Mouse (Mus musculus) limb, embryonic 14.5 days (tissue): ENCODE measurements around the gene Lamb3. TPM values are rescaled to one million over a fixed set of nuclear protein-coding genes. Genes with fewer than 3 reads are reported as not detected.

ENCODE experiments used
- ATAC-seq: fragments of 200-750 bp; cut with Nextera tagmentation; 2 replicates; pipeline ENCODE4 v1.8.0; 2017; ENCODE audit warnings: low read depth, moderate number of reproducible peaks, moderate TSS enrichment; ENCODE audit not compliant: low FRiP score
- DNase-seq: peaks from one replicate; pipeline ENCODE4 v3.0.0-alpha.2; 2015; ENCODE audit warnings: low spot score
- H3K27ac ChIP-seq: fragments of 300-500 bp; sonication (generic); replicated peaks from 2 replicates; pipeline ENCODE4 v1.5.1; 2014; ENCODE audit warnings: low read depth, mild to moderate bottlenecking, low read length, moderate library complexity, mixed read lengths
- H3K27me3 ChIP-seq: fragments of 300-500 bp; sonication (generic); 2 replicates; pipeline ENCODE4 v1.6.1; 2014; ENCODE audit warnings: low read length, mixed read lengths; ENCODE audit not compliant: control insufficient read depth, insufficient read depth
- H3K36me3 ChIP-seq: fragments of 300-500 bp; sonication (generic); 2 replicates; pipeline ENCODE4 v1.6.1; 2014; ENCODE audit warnings: mild to moderate bottlenecking, low read length, moderate library complexity, mixed read lengths; ENCODE audit not compliant: control insufficient read depth, insufficient read depth
- H3K4me1 ChIP-seq: fragments of 300-500 bp; sonication (generic); 2 replicates; pipeline ENCODE4 v1.6.1; 2014; ENCODE audit warnings: antibody characterized with exemption, low read length, mixed read lengths; ENCODE audit not compliant: control insufficient read depth, insufficient read depth
- H3K4me2 ChIP-seq: fragments of 300-500 bp; sonication (generic); replicated peaks from 2 replicates; pipeline ENCODE4 v1.6.1; 2014; ENCODE audit warnings: low read depth, mild to moderate bottlenecking, low read length, moderate library complexity; ENCODE audit not compliant: severe bottlenecking
- H3K4me3 ChIP-seq: fragments of 300-500 bp; sonication (generic); replicated peaks from 2 replicates; pipeline ENCODE4 v1.5.1; 2014; ENCODE audit warnings: low read length
- H3K9ac ChIP-seq: fragments of 300-500 bp; sonication (generic); 2 replicates; pipeline ENCODE4 v1.6.1; 2014; ENCODE audit warnings: mild to moderate bottlenecking, low read depth, low read length, moderate library complexity; ENCODE audit not compliant: severe bottlenecking
- H3K9me3 ChIP-seq: fragments of 300-500 bp; sonication (generic); 2 replicates; pipeline ENCODE4 v1.6.1; 2016; ENCODE audit warnings: low read length; ENCODE audit not compliant: control insufficient read depth
- POLR2A ChIP-seq: fragments of 200-500 bp; IDR thresholded peaks from 2 replicates; pipeline ENCODE4 v1.8.0; 2012; ENCODE audit warnings: inconsistent platforms, mild to moderate bottlenecking, moderate library complexity, borderline replicate concordance; ENCODE audit not compliant: insufficient read depth, insufficient read length; ENCODE audit errors: extremely low read depth
- whole genome bisulfite sequencing: fragments of 180-500 bp; shearing (Covaris S2); extraction: QIAGEN DNeasy Blood & Tissue Kit; methylation state at CpG from one replicate; pipeline ENCODE4 v1.1.7; 2014; 5-methylcytosine and 5-hydroxymethylcytosine counted together
- polyA plus RNA-seq, 2 experiments: library from polyadenylated mRNA; depleted of rRNA in 1 of 2; stranded (reverse) in 1 of 2; unstranded in 1 of 2; fragments of >200 nt; fragmentation: Nextera tagmentation in 1 of 2; extraction: Ambion mirVana in 1 of 2; gene quantifications; 2 replicates each; pipeline versions ENCODE4 v1.2.1 to v1.2.3; 2012 to 2014

Lamb3 gene
- polyA plus RNA-seq, 2 experiments: 4.0 to 4.6 TPM

DNA sequence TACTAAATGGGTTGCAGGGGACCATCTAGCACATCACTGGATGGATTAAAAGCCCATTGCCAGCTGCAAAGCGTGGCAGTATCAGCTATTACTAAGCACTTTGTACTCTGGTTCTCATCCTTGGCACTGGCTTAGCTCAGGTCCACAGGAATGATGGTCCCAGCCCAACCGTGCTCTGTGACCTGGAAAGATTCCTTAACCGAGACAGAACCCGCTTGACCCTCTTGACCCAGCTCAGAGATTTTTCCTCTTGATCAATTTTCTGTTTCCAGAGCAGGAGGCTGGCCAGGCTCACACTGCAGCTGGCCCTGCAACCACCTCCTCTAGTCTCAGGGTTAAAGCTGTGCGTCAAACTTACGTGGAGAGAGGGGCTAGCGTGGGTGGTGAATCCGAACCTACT, 161.6 kb downstream of the Lamb3 start:
- TF ChIP-seq POLR2A: no peak
- H3K27me3 ChIP-seq: no peaks in the 10 kb centered on the region
- DNase-seq: no peak
- H3K9me3 ChIP-seq: no peaks in the 10 kb centered on the region
- H3K36me3 ChIP-seq: no peaks in the 10 kb centered on the region
- H3K27ac ChIP-seq: no peak overlapping the region
- no peak for ATAC-seq
- H3K4me3 ChIP-seq: peak overlapping the region; percentile 43
- H3K4me1 ChIP-seq: peaks cover 18% of the 10 kb centered on the region
- 47% methylated on average over 8 of the region's 8 CpGs for WGBS
- H3K9ac ChIP-seq: peak overlapping the region; percentile 52; the same call in 1 of the 2 replicates
- H3K4me2 ChIP-seq: peak overlapping the region; percentile 49

DNA sequence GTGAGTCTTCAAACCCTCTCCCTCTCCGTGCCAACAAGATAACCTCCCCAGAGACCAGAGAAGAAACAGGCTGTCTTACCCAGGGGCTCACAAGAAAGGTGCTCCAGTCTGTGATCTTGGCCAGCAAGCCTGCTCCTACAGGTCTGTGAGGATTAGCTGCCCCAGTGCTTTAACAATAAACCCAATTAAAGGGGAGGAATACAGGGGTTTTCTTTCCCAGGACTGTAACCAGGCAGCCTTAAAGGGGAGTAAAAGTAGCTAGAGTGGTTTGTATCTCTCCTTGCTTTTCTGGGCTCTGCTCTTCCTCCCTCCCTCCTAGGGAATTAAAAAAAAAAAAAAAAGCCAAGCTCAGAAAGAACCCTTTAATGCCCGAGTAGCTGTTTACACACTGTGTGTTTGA, 162.6 kb downstream of the Lamb3 start, which contains the start of gene Camk1g:
Camk1g (minus strand) TSS at position 203 of the 400 bp plus-strand sequence.
- H3K4me2 ChIP-seq: peak within 1 kb of the TSS; percentile 49
- WGBS: 2% methylated on average over 2 of the region's 2 CpGs
- TF ChIP-seq POLR2A: 0 out of 2 replicates have a peak, but pooled peaks have one; percentile 39
- peak within 1 kb of the TSS; percentile 52 for H3K9ac ChIP-seq
- H3K4me3 ChIP-seq: peak within 1 kb of the TSS; percentile 43
- H3K36me3 ChIP-seq: no peaks in the 10 kb centered on the region
- no peaks in the 10 kb centered on the region for H3K9me3 ChIP-seq
- H3K27me3 ChIP-seq: no peaks in the 10 kb centered on the region
- no peak within 1 kb of the TSS for H3K27ac ChIP-seq
- H3K4me1 ChIP-seq: peaks cover 18% of the 10 kb centered on the region
- DNase-seq (peak; percentile 86), ATAC-seq (peak; percentile 89)

DNA sequence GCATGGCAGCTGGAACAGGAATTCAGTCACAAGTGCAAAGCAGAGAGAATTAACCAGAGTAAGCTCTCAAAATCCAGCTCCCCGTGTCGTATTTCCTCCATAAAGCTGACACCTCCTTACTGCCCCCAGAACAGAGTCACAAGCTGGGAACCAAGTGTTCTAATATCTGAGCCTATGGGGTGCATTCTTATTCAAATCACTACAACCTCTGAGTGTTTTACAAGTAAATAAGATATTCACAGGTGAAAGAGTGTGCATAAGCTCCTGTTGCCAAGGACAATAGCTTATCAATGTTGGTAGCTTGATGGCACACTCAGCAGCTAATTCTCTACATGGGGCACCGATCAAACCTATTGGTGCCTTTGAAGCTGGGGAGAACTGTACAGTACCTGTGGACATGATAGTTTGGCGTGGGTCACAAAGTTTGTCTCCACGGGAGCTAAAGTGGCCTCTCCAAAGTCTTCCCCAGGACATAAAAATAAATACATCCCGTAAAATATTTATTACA, 166.5 kb downstream of the Lamb3 start:
- H3K27me3 ChIP-seq: no peaks in the 10 kb centered on the region
- no peak overlapping the region for H3K9ac ChIP-seq
- ATAC-seq (no peak), DNase-seq (no peak)
- WGBS: 49% methylated on average over 6 of the region's 6 CpGs
- H3K4me3 ChIP-seq: no peak overlapping the region
- no peak overlapping the region for H3K4me2 ChIP-seq
- H3K9me3 ChIP-seq: no peaks in the 10 kb centered on the region
- no peak overlapping the region for H3K27ac ChIP-seq
- peaks cover 14% of the 10 kb centered on the region; the same call in 1 of the 2 replicates for H3K4me1 ChIP-seq
- no peaks in the 10 kb centered on the region for H3K36me3 ChIP-seq
- TF ChIP-seq POLR2A: no peak

DNA sequence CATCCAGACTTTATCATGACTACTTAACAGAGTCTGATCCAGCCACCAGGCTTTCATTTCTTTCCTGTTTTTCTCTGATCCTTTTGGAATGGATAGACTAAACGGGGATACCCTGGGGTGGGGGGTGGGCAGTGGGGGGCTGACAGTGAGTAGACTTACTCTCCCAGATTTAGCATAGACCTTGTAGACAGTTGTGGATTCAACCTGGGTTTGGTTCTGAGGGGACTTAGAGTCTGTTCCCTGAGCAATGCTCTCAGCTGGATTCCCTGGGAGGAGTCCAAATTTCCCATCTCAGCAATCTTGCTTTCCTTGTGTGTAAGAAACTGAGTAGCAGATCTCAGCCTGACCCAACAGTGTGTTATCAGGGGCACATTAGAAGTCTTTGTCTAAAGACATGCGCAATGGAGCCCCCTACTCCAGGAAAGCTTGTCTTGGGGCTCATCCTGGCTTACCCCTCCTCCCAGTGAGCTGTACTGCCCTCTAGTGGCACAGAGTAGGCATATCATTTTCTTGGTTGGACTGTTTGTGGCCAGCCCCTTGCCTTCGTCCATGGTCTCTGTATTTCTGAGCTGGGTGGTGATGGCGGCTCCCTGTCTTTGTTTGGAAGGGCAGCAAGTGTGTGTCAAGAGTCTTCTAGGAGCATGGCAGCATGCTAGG, 169.1 kb downstream of the Lamb3 start:
- H3K36me3 ChIP-seq: no peaks in the 10 kb centered on the region
- H3K9ac ChIP-seq: no peak overlapping the region
- H3K4me3 ChIP-seq: no peak overlapping the region
- peak; percentile 24 for ATAC-seq
- H3K4me1 ChIP-seq: peaks cover 3% of the 10 kb centered on the region
- no peaks in the 10 kb centered on the region for H3K27me3 ChIP-seq
- H3K27ac ChIP-seq: no peak overlapping the region
- 39% methylated on average over 4 of the region's 4 CpGs for WGBS
- no peaks in the 10 kb centered on the region for H3K9me3 ChIP-seq
- H3K4me2 ChIP-seq: no peak overlapping the region
- DNase-seq: peak; percentile 38
- no peak for TF ChIP-seq POLR2A

DNA sequence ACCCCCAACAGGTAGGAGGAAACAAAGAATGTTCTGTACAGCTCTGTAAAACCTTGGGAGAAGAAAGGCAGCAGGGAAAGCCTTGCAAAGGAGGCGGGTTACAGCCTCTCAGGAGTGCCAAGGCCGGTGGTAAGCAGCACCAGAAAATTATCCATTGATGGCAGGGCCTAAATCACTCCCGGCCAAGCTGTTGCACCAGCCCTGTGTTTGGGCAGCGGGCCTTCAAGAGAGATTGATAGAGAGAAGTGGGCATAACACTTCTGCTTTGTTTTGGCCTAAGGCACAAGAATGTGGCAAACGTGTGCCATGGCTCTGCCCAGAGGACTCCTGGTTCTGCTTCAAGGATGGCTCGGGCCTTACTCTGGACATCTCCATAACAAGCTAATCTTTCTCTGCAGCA, 172.1 kb downstream of the Lamb3 start:
- ATAC-seq: no peak
- Histone ChIP-seq H3K4me2 (no peak overlapping the region), H3K27ac (no peak overlapping the region), H3K4me1 (peaks cover 11% of the 10 kb centered on the region), H3K27me3 (no peaks in the 10 kb centered on the region), H3K4me3 (no peak overlapping the region), H3K9me3 (no peaks in the 10 kb centered on the region), H3K9ac (no peak overlapping the region), H3K36me3 (no peaks in the 10 kb centered on the region)
- no peak for DNase-seq
- WGBS: 71% methylated on average over 6 of the region's 6 CpGs
- TF ChIP-seq POLR2A: no peak
